Mouse (Mus musculus) activated CD4-positive, CD25-positive, alpha-beta regulatory T cell, adult 4 months (primary cell): ENCODE measurements around the gene Ccser1. TPM values are rescaled to one million over a fixed set of nuclear protein-coding genes. Genes with fewer than 3 reads are reported as not detected.
"Not testable (repeated sequence)": the region's sequence is repeated elsewhere in the genome, so short reads cannot be mapped to it uniquely, and the experiment has no call there.

Experiments
- ATAC-seq: one replicate; pipeline ENCODE4 v1.8.0; 2017
- polyA plus RNA-seq, 2 experiments: library from polyadenylated mRNA; unstranded; fragments of 100-300 nt; shearing (Covaris generic); gene quantifications; one replicate each; pipeline ENCODE4 v1.2.1; 2017

The Ccser1 gene
- polyA plus RNA-seq, 2 experiments from 2014 or later, result 0.13 TPM; not detected in 1

GRCm38 (mm10) chr6:61730088-61730880 lies 550.2 kb downstream of the Ccser1 start:
- no peak for ATAC-seq

DNA sequence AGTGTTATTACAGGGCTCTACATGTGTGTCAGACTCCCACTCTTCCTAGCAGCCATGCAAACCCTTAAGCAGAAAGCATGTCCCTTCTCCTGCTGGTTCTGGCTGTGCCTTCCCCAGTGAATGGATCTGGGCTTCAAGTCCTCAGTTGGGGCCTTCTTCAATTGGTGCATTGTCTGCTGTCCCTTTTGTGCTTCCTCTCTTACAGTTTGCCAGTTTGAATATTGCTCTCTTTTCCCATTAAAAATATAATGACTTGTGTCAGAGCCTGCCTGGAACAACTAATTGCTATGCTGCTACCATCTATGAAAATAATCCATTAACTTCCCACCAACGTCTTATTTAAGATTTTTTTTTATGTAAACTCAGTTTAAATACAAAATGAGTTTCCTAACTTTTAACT lies 566.2 kb downstream of the Ccser1 start:
- ATAC-seq, result no peak

- ATAC-seq, result no peak
Measured at GRCm38 (mm10) chr6:61762135-61762534, 582.0 kb downstream of the Ccser1 start.

DNA sequence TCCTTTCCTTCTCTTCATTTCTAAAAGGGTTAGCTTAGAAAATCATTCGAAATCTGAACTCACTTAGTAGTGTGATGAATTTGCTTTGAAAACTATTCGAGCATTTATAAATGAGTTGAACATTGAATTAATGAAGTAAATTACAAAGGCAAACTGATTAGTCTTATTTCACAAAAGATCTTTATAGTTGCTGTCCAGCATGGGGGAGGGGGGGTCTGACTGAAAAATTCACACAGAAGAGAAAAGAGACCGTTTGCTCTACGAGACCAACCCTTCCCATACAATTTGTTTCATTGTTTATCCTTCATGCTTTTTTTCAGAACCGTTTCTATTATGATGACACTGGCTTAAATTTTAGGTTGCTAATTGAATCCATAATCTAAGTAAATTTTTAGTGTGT lies 583.3 kb downstream of the Ccser1 start:
- ATAC-seq, result no peak

- ATAC-seq, result no peak
Measured at GRCm38 (mm10) chr6:61765801-61766200, 585.7 kb downstream of the Ccser1 start.

DNA sequence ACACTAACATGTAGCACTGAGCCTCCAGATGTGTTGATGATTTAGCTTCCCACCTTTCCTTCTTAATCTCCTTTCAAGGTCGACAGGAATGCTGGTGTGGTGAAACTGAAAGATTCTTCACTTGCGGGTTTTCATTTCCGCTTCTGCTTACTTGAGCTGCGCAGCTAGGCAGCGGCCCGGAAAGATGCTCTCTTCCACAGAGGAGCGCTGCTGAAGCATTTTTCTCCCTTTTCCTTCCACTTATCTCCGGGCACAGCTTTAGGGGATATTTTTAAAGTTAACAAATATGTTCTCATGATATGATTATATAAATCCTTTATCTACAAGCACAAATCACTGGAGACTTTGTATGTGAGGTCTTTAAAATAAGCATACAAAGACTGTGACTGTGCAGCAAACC lies 587.0 kb downstream of the Ccser1 start:
- ATAC-seq, result no peak

DNA sequence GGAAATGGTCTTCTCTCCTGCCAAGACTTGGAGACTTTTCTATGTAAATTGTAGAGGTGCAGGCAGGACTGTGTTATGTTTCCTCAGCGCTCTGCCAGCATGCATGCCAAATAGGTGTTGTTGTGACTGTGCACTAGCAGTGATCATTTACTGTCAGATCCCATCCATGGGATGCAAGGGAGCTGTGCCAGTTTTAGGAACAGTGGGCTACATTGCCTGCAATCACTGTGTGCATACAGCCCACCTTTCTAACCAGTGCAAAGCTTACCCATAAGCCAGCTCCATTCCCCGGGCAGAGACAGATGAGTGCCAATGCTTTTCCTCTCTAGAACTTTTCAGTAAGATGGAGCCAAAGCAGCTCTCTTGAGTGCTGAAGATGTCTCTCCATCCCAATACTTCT lies 606.6 kb downstream of the Ccser1 start:
- no peak for ATAC-seq

- no peak for ATAC-seq
Measured at GRCm38 (mm10) chr6:61800889-61801288, 620.8 kb downstream of the Ccser1 start.

- ATAC-seq, result no peak
Measured at GRCm38 (mm10) chr6:61805481-61805880, 625.4 kb downstream of the Ccser1 start.

DNA sequence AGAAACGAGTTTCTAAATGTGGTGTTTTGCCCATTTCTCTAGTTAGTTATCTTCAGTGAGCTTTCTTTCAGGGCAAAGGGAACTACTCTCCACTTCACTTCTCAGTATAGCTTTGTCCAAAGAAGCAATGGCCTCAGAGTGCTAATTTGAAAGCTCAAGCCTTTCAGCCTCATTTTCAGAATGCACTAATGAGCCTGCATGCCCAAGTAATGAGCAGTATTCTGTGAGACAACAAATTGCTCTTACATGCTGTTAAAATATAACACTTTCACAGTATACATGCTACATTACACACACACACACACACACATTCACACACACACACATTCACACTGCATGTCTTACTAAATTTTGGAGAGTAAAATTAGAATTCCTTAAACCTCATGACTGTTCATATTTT lies 637.6 kb downstream of the Ccser1 start:
- ATAC-seq, result no peak

DNA sequence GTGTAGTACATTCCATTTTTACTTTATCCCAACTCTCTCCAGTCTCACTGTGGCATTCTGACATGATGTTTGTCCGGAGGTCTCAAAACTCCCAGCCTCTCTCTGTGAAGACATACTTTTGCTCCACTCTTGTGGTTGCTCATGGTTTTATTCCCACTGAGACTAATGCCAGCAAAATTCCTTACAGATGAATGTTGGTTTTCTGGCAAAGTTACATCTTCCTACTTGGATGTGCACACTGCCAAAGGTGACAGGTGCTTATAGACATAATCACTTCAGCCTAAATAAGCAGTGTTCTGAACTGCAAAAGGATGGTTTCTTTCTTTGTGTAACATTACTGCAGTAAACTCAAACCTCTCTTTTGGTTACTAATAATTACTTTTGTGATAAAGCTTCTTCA lies 696.2 kb downstream of the Ccser1 start:
- no peak for ATAC-seq

- no peak for ATAC-seq
Measured at GRCm38 (mm10) chr6:61898238-61898637, 718.1 kb downstream of the Ccser1 start.

GRCm38 (mm10) chr6:61902715-61903114 lies 722.6 kb downstream of the Ccser1 start:
- ATAC-seq, result no peak

GRCm38 (mm10) chr6:61912896-61913295 lies 732.8 kb downstream of the Ccser1 start:
- ATAC-seq, result no peak

DNA sequence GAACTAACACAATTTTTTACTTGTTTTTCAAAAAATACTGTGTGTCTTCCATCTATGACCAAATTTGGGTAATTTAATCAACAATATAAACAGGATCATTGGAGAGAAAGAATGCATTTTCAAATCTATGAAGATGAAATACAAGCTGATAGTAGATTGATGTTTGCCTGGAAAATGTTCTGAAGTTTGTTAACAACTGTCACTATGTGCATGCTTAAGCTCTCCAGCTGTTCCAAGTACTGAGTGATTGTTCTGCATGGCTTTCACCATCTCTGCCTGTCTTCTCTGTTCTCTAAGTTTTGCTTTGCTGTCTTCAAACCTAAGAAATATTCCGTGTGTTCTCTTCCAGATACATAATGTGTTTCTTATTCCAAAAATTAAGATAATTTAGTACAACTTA lies 751.5 kb downstream of the Ccser1 start:
- ATAC-seq, result no peak

DNA sequence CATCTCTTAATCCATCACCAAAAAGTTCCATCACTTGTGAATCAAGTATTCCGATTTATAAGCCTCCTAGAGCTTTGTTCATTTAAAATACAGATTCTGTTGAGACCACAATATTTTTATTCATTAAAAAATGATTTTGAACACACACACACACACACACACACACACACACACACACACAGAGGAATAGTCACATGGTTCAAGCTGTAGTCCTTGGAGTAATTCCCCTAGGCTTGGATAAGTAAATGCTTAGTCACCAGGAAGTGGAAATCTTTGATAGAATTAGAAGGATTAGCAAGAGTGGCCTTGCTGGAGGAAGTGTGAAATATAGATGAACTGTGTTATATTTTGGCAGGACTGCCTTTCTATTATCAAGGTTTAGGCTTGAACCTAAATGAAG lies 756.5 kb downstream of the Ccser1 start:
- ATAC-seq, result no peak

GRCm38 (mm10) chr6:61939236-61939635 lies 759.1 kb downstream of the Ccser1 start:
- no peak for ATAC-seq

DNA sequence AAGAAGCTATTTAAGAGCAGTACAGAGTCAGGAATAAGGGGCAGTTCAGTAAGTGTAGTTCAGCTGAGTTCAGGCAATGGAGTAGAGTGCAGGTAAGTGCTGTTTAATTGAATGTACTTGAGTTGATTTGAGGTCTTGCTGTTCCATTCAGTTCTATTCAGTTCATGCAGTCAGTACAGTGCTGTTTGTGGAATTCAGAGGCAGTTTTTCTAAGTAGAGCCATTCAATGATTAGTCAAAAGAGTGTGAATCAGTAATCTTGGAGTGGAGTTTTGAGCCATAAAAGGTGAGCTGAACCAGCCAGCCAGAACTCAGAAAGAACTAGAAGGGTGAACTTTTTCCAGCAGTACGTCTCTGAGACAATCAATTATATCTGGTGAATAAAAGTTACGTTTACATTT lies 773.6 kb downstream of the Ccser1 start:
- ATAC-seq, result no peak

- ATAC-seq, result no peak
Measured at GRCm38 (mm10) chr6:61976878-61977277, 796.8 kb downstream of the Ccser1 start.

GRCm38 (mm10) chr6:61978379-61978778 lies 798.3 kb downstream of the Ccser1 start:
- ATAC-seq, result no peak

- ATAC-seq, result no peak
Measured at GRCm38 (mm10) chr6:62014374-62014773, 834.2 kb downstream of the Ccser1 start.

- no peak for ATAC-seq
Measured at GRCm38 (mm10) chr6:62044454-62044853, 864.3 kb downstream of the Ccser1 start.

- not testable (repeated sequence) for ATAC-seq
Measured at GRCm38 (mm10) chr6:62045042-62045441, 864.9 kb downstream of the Ccser1 start.

DNA sequence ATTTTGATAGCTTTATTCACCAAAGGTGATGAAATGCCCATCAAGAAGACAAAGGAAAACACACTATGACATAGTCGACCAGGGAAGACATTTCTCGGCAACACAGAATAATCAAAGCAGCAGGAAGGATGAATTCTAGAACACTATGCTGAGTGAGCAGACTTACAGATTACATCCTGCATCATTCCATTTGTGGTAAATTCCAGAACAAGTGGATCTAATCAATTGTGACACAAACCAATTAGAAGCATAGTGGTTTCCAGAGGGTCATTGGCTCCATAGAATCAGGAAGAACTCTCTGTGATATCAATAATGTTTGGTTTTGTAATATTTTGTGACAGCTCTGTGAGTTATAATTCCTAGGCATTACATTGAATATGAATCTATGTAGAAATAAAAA lies 875.2 kb downstream of the Ccser1 start:
- ATAC-seq, result no peak
